Mouse (Mus musculus): Measurements from ENCODE around the gene Upb1. TPM values are rescaled to one million over a fixed set of nuclear protein-coding genes. Genes with fewer than 3 reads are reported as not detected.

The Upb1 gene
- total and polyA plus RNA-seq, 3 experiments, result 0.70 to 0.89 (median 0.70) TPM

GRCm38 (mm10) chr10:75429522-75430146 is 28.7 kb downstream of the Upb1 start:
- Histone ChIP-seq H3K9ac (ENCODE audit: low read depth, low read length) (no peak overlapping the region), H3K79me2 (replicated peaks; ENCODE audit: control insufficient read depth, insufficient read depth, low read length) (no peaks in the 10 kb centered on the region), H3K36me3 (ENCODE audit: control insufficient read depth, insufficient read depth, low read length) (no peaks in the 10 kb centered on the region), H3K27ac (no peak overlapping the region), H3K4me3 (no peak overlapping the region), H3K4me1 (ENCODE audit: control insufficient read depth, insufficient read depth, low read length) (no peaks in the 10 kb centered on the region), H3K27me3 (ENCODE audit: control insufficient read depth, insufficient read depth, low read length) (no peaks in the 10 kb centered on the region)
- WGBS, result 75% methylated on average over 7 of the region's 7 CpGs
- TF ChIP-seq POLR2A (IDR thresholded peaks at IDR 0.05; ENCODE audit: insufficient read depth, low read depth, low read length), result no peak
- no peak for TF ChIP-seq EP300 (IDR thresholded peaks at IDR 0.05; ENCODE audit: insufficient read depth, low read depth, low read length)
- TF ChIP-seq CTCF (IDR thresholded peaks at IDR 0.05), result no peak
- intact Hi-C loops (cut with DNase I), result no loop called here
- DNase-seq, result no peak

- intact Hi-C loops (cut with DNase I), result no loop called here
- H3K4me3 ChIP-seq, result no peak overlapping the region
- TF ChIP-seq EP300 (IDR thresholded peaks at IDR 0.05; ENCODE audit: insufficient read depth, low read depth, low read length), result no peak
- TF ChIP-seq CTCF (IDR thresholded peaks at IDR 0.05), result no peak
- no peaks in the 10 kb centered on the region for H3K79me2 ChIP-seq (replicated peaks; ENCODE audit: control insufficient read depth, insufficient read depth, low read length)
- no peaks in the 10 kb centered on the region for H3K36me3 ChIP-seq (ENCODE audit: control insufficient read depth, insufficient read depth, low read length)
- H3K27ac ChIP-seq, result no peak overlapping the region
- no peaks in the 10 kb centered on the region for H3K4me1 ChIP-seq (ENCODE audit: control insufficient read depth, insufficient read depth, low read length)
- WGBS, result 89% methylated on average over 5 of the region's 5 CpGs
- no peaks in the 10 kb centered on the region for H3K27me3 ChIP-seq (ENCODE audit: control insufficient read depth, insufficient read depth, low read length)
- H3K9ac ChIP-seq (ENCODE audit: low read depth, low read length), result no peak overlapping the region
- DNase-seq, result no peak
These were observed 29.2 kb downstream of the Upb1 start for GRCm38 (mm10) chr10:75430147-75430537.

- intact Hi-C loops (cut with DNase I), result no loop called here
- WGBS, result 94% methylated on average over 6 of the region's 6 CpGs
- TF ChIP-seq EP300 (IDR thresholded peaks at IDR 0.05; ENCODE audit: insufficient read depth, low read depth, low read length), result no peak
- no peak for TF ChIP-seq POLR2A (IDR thresholded peaks at IDR 0.05; ENCODE audit: insufficient read depth, low read depth, low read length)
These were observed 29.7 kb downstream of the Upb1 start for GRCm38 (mm10) chr10:75430633-75431032.

GRCm38 (mm10) chr10:75436604-75437217 is 35.8 kb downstream of the Upb1 start:
- WGBS, result 7% methylated on average over 3 of the region's 3 CpGs
- Histone ChIP-seq H3K27me3 (ENCODE audit: control insufficient read depth, insufficient read depth, low read length) (no peaks in the 10 kb centered on the region), H3K4me1 (ENCODE audit: control insufficient read depth, insufficient read depth, low read length) (peaks cover 5% of the 10 kb centered on the region), H3K79me2 (replicated peaks; ENCODE audit: control insufficient read depth, insufficient read depth, low read length) (no peaks in the 10 kb centered on the region), H3K27ac (no peak overlapping the region), H3K4me3 (no peak overlapping the region), H3K9ac (ENCODE audit: low read depth, low read length) (no peak overlapping the region), H3K36me3 (ENCODE audit: control insufficient read depth, insufficient read depth, low read length) (no peaks in the 10 kb centered on the region)
- intact Hi-C loops (cut with DNase I), result loop anchor here (1.0 to 5.0 kb wide), 5 partner anchors 44 to 254 kb away; partner anchors contain the start of gene Adora2a
- TF ChIP-seq POLR2A (IDR thresholded peaks at IDR 0.05; ENCODE audit: insufficient read depth, low read depth, low read length), result no peak
- peak; percentile 92 for TF ChIP-seq CTCF (IDR thresholded peaks at IDR 0.05)
- TF ChIP-seq EP300 (IDR thresholded peaks at IDR 0.05; ENCODE audit: insufficient read depth, low read depth, low read length), result peak; percentile 66; the same call in 1 of the 2 replicates
- DNase-seq, result peak; percentile 75 to 76

More at GRCm38 (mm10) chr10:75430633-75431032, 29.7 kb downstream of the Upb1 start:
- Histone ChIP-seq H3K4me1 (ENCODE audit: control insufficient read depth, insufficient read depth, low read length) (no peaks in the 10 kb centered on the region), H3K4me3 (no peak overlapping the region), H3K27me3 (ENCODE audit: control insufficient read depth, insufficient read depth, low read length) (no peaks in the 10 kb centered on the region), H3K27ac (no peak overlapping the region), H3K36me3 (ENCODE audit: control insufficient read depth, insufficient read depth, low read length) (no peaks in the 10 kb centered on the region), H3K79me2 (replicated peaks; ENCODE audit: control insufficient read depth, insufficient read depth, low read length) (no peaks in the 10 kb centered on the region), H3K9ac (ENCODE audit: low read depth, low read length) (no peak overlapping the region)
- no peak for DNase-seq

- Histone ChIP-seq H3K4me3 (no peak overlapping the region), H3K27ac (no peak overlapping the region), H3K9ac (ENCODE audit: low read depth, low read length) (no peak overlapping the region), H3K36me3 (ENCODE audit: control insufficient read depth, insufficient read depth, low read length) (no peaks in the 10 kb centered on the region), H3K79me2 (replicated peaks; ENCODE audit: control insufficient read depth, insufficient read depth, low read length) (no peaks in the 10 kb centered on the region), H3K4me1 (ENCODE audit: control insufficient read depth, insufficient read depth, low read length) (peaks cover 5% of the 10 kb centered on the region), H3K27me3 (ENCODE audit: control insufficient read depth, insufficient read depth, low read length) (no peaks in the 10 kb centered on the region)
- TF ChIP-seq EP300 (IDR thresholded peaks at IDR 0.05; ENCODE audit: insufficient read depth, low read depth, low read length), result no peak
- no peak for TF ChIP-seq CTCF (IDR thresholded peaks at IDR 0.05)
- no peak for TF ChIP-seq POLR2A (IDR thresholded peaks at IDR 0.05; ENCODE audit: insufficient read depth, low read depth, low read length)
- intact Hi-C loops (cut with DNase I), result loop anchor here (1.0 to 5.0 kb wide), 4 partner anchors 45 to 255 kb away; no protein-coding TSS in a partner anchor
- WGBS, result 93% methylated on average over 1 of the region's 1 CpGs
- no peak for DNase-seq
These were observed 36.4 kb downstream of the Upb1 start for GRCm38 (mm10) chr10:75437284-75437683.

Data from heart, adult 2 months (tissue).